Mouse (Mus musculus) adrenal gland, adult 18-20 months (tissue): ENCODE results near the gene 4932429P05Rik. TPM values are rescaled to one million over a fixed set of nuclear protein-coding genes. Genes with fewer than 3 reads are reported as not detected.

ENCODE experiments used
- DNase-seq, 2 experiments: peaks; one replicate each; pipeline ENCODE4 v3.0.0; 2021 to 2022; ENCODE audit warnings: low spot score in 2 of 2
- long read RNA-seq, 2 experiments: library from polyadenylated mRNA; stranded (forward); transcript quantifications; one replicate each; pipeline ENCODE4 v2.0.0; 2021
- total RNA-seq, 2 experiments: library from RNA; stranded (reverse); gene quantifications; 1 replicate in 1 of 2; 2 replicates in 1 of 2; pipeline ENCODE4 v1.2.3; 2021

The 4932429P05Rik gene
- not detected for total RNA-seq
- long read RNA-seq, experiment 1: 0 reads
- long read RNA-seq, experiment 2: 0 reads

DNA sequence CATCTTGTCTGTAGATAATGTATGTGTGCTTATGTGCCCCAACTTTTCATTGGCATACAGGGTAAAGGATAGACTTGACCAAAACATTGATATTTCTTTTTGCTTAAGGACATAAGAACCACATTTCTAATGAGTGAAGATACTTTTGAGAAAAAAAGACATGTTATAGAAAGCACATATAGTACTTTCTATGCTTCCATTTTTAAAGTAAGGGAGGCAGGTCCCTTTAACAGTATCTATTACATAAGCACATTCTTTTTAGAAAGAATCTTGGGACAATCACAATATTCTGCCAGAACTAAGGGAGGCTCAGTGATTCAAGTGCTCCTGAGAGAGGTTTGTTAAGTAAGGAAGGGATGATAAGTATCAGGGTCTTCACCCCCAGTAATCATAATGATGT is at the start of gene 4932429P05Rik:
4932429P05Rik (plus strand) TSS at position 301 of the 400 bp plus-strand sequence.
- no peak for DNase-seq

Other genes starting within 250 kb of the 4932429P05Rik start
- gene 4930415L06Rik, start 180.6 kb downstream of the 4932429P05Rik start, total RNA-seq: not detected